Mouse (Mus musculus) stomach, postnatal 0 days (tissue): ENCODE data around the gene Smoc1.

Experiments used
- CTCF ChIP-seq: IDR thresholded peaks from 2 replicates; pipeline ENCODE4 v1.5.1; 2016; ENCODE audit warnings: antibody characterized with exemption, low read depth, mild to moderate bottlenecking, moderate library complexity
- EP300 ChIP-seq: optimal IDR thresholded peaks from 2 replicates; pipeline ENCODE3; 2016; ENCODE audit warnings: antibody characterized with exemption

DNA sequence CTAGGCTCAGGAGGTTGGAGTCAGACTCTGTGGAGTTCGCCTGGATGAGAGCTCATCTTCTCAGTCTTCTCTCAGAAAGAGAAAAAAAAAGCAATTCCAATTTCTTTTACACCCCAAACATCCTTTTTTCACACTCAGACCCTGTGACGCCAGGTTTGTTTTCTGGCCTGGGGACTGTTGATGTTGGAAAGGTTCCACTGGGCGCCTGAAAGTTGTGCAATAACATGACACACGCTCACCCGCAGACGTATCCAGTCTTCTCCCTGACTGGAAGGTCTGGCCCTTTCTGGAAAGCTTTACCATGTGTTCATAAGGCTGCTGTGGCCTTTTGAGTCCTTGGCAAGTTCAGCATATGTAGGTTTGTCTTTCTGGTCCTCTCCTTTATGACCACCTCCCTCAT lies 129.1 kb downstream of the Smoc1 start:
- TF ChIP-seq CTCF (no peak), EP300 (no peak)
